Mouse (Mus musculus) brain, embryonic 14.5 days (tissue): ENCODE results near the gene Cabp2. TPM values are rescaled to one million over a fixed set of nuclear protein-coding genes. Genes with fewer than 3 reads are reported as not detected.
A peak's percentile ranks its signal among the peaks of the same experiment; 100 is the strongest.

Source experiments
- DNase-seq: peaks from one replicate; pipeline ENCODE4 v3.0.0-alpha.2; 2011; ENCODE audit warnings: low read depth
- CTCF ChIP-seq: fragments of 200-500 bp; IDR thresholded peaks from 2 replicates; pipeline ENCODE4 v1.5.1; 2012; ENCODE audit warnings: inconsistent platforms, mild to moderate bottlenecking, moderate library complexity, borderline replicate concordance; ENCODE audit not compliant: insufficient read depth, insufficient read length; ENCODE audit errors: extremely low read depth
- POLR2A ChIP-seq: fragments of 200-500 bp; IDR thresholded peaks from 2 replicates; pipeline ENCODE4 v1.6.1; 2012; ENCODE audit warnings: mild to moderate bottlenecking, inconsistent platforms, borderline replicate concordance; ENCODE audit not compliant: poor library complexity, insufficient read depth, insufficient read length, severe bottlenecking; ENCODE audit errors: extremely low read depth
- polyA plus RNA-seq: library from polyadenylated mRNA; depleted of rRNA; stranded (reverse); fragments of >200 nt; gene quantifications from 2 replicates; pipeline ENCODE4 v1.2.3, GENCODE M21; 2012

Gene Cabp2
- polyA plus RNA-seq, 1 experiment: not detected

DNA sequence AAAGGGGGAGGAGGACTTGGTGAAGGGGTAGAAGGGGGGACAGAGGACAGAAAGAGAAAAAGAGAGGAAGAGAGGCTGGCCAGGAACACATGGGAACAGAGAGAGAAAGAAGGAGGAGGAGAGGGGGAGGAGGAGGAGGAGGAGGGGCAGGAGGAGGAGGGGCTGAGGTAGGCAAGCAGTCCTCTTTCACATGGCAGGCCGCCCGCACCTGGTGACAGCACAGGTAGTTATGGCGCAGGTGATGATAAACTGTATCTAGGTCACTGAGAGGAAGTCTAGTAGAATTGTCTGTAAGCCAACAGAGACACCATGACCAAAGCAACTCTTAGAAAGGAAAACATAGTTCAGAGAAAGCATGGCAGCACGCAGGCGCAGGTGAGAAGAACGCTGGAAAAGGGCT lies 10.0 kb upstream of the Cabp2 start:
- DNase-seq: no peak
- TF ChIP-seq POLR2A (no peak), CTCF (no peak)

DNA sequence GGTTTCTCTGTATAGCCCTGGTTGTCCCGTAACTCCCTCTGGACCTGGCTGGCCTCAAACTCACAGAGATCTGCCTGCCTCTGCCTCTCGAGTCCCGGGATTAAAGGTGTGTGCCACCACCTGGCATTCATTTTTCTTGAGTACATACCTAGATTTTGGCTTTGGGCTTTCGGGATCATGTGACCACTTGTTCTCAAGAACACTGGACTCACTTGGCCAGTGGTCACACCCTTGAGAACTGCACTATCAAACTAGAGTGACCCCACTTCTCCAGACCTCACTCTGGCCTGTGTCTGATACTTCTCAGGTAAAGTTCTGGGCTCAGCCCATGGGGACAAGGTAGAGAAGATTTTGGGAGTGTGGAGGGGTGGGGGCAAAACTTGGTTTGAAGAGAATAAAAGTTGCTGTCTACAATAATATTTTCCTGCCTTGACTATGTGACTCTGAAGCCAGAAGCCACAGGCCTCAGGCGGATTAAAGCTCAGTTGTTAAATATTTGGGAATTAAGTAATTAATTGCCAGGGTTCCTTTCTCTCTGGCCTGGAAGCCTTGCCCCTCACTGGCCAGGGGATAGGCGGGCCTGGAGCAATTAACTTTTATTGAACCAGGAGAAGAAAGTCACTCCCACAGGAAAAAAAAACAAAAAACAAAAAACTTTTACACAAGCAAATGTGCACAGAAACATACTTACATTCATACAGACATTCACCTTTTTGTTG lies 8.5 kb upstream of the Cabp2 start:
- DNase-seq: no peak
- TF ChIP-seq CTCF (no peak), POLR2A (no peak)

GRCm38 (mm10) chr19:4075531-4075930 lies 5.8 kb upstream of the Cabp2 start:
- TF ChIP-seq POLR2A (no peak), CTCF (no peak)
- no peak for DNase-seq

GRCm38 (mm10) chr19:4079594-4079993 lies 1.8 kb upstream of the Cabp2 start:
- no peak for DNase-seq
- no peak for TF ChIP-seq POLR2A
- no peak for TF ChIP-seq CTCF

GRCm38 (mm10) chr19:4080511-4081009 lies 818 bp upstream of the Cabp2 start:
- TF ChIP-seq CTCF (no peak), POLR2A (no peak)
- no peak for DNase-seq

DNA sequence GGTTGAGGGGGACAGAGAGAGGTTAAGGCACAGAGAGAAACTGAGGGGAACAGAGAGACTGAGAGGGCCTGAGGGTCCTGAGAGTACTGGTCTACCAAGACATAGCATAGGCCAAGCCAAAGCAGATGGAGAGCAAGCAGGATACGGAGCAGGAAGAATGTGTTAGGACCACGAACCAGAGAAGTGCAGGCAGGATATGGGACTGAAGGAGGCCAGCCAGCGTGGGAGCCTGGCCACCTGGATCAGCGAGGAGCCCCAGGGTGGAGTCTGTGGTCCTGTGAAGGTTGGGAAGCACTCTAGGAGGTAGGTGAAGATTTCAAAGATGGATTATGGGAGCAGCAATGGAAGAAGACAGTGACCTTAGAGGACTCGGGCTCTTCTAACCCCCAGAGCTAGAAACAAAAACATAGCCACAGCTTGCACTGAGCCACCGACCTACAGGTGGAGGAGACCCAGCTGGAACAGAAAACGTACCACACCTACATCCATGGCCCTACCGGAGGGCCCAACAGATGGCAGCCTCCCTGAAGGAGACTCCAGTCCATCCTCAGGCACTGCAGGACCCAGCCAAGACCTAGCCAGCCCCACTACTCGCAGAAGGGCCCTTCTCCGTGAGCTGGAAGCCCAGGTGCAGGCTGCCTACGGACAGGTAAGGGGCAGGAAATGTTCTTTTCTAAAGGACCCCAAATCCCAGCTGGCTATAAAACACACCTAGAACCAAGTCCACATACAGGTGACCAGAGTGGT lies 1.0 kb downstream of the Cabp2 start:
- TF ChIP-seq CTCF: no peak
- no peak for TF ChIP-seq POLR2A
- DNase-seq: no peak

DNA sequence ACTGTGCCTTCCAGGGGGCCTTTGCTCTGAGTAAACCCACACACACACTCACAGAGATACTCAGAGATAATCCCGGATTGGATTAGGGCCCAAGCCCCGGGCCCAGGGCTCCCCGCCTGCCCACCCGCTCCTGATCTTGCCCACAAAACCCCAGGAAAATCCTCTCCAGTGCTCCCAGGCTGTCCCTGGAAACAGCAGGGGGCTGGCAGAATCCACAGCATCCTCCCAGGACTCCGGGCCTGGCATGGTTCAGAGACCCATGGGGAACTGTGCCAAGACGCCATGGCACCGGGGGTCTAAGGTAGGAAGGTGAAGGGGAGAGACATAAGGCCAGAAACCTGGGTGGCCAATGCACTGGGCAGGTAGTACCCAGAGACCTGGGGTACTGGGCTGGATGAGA lies 1.9 kb downstream of the Cabp2 start:
- DNase-seq: no peak
- TF ChIP-seq POLR2A: no peak
- TF ChIP-seq CTCF: no peak

GRCm38 (mm10) chr19:4083826-4084225 lies 2.4 kb downstream of the Cabp2 start:
- TF ChIP-seq CTCF (peak; percentile 14; the same call in 1 of the 2 replicates), POLR2A (no peak)
- no peak for DNase-seq

DNA sequence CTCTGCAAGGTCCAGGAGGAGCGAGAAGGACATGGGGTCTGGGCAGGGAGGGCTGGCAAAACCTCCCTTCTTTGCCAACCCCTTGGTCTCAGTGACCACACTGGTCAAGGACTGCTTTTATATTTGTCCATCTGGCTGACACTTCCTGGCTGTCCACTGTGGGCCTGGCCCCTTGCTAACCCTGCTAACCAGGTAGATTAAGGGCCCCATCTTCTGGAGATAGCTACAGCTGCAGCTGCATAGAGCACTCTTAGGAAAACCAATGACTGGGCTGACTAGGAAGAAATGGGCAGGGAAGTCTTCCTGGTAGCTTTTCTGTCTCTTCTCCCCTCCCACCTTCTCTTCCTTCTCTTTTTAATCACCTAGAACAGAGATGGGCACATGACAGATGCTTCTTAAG lies 3.6 kb downstream of the Cabp2 start:
- no peak for DNase-seq
- TF ChIP-seq POLR2A (no peak), CTCF (no peak)

- no peak for DNase-seq
- TF ChIP-seq POLR2A (no peak), CTCF (no peak)
Observed at GRCm38 (mm10) chr19:4086156-4086555, 4.8 kb downstream of the Cabp2 start.

- TF ChIP-seq CTCF (no peak), POLR2A (no peak)
Observed at GRCm38 (mm10) chr19:4087090-4087489, 5.7 kb downstream of the Cabp2 start.

More at GRCm38 (mm10) chr19:4087090-4087489, 5.7 kb downstream of the Cabp2 start:
- DNase-seq: no peak
